Mouse (Mus musculus): Measurements from ENCODE around the gene Hrh2. TPM values are rescaled to one million over a fixed set of nuclear protein-coding genes. Genes with fewer than 3 reads are reported as not detected.

Hrh2 gene
- polyA plus RNA-seq, 1 experiment from 2014 or later = 0.09 TPM

Other genes starting within 250 kb of the Hrh2 start
- gene Drd1, start 136.4 kb upstream of the Hrh2 start, polyA plus RNA-seq (2016; fragmentation: Nextera tagmentation; extraction: Ambion mirVana) = 0.09 and 0.25 TPM in 2 replicates
- gene Sfxn1, start 120.3 kb upstream of the Hrh2 start, polyA plus RNA-seq (2016; fragmentation: Nextera tagmentation; extraction: Ambion mirVana) = 36.9 and 59.4 TPM in 2 replicates
- 2.5 and 3.0 TPM in 2 replicates for gene Cplx2, start 179.2 kb downstream of the Hrh2 start, polyA plus RNA-seq (2016; fragmentation: Nextera tagmentation; extraction: Ambion mirVana)

All from heart, embryonic 10.5 days (tissue).